Mouse (Mus musculus): ENCODE measurements at regions not wholly inside any gene's neighbourhood (a gene's known extent, or its start where the extent isn't known, plus 50 kb on each side); places are given as distances from the start of the nearest gene placed in this dataset.

DNA sequence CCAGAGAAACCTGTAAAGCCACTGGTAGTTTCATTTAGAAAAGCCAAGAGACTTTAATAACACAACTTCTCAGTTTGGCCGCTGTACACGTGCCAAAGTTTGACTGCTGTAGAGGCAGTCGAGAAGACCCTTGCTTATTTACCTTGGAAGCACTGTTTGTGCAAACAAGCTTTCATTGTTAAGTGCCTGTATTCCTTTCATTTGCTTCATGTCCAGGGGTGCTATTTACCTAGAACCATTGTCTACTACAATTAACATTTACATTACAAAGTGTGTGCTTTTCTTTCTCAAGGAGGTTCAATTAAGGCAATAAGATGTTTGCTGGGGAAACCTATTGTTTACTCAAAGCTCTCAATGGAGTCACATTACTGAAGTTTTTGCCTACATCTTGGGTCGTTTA lies 236.9 kb downstream of the Mef2c start:
- H3K9me3 ChIP-seq = no peaks in the 10 kb centered on the region
- no peaks in the 10 kb centered on the region for H3K36me3 ChIP-seq
- WGBS = 31% methylated on average over 4 of the region's 4 CpGs
- H3K27me3 ChIP-seq = peaks cover 55% of the 10 kb centered on the region
- no peak overlapping the region for H3K4me3 ChIP-seq
- no peak for ATAC-seq (ENCODE audit: low FRiP score, low read depth)
- H3K4me1 ChIP-seq = peaks cover 14% of the 10 kb centered on the region
- no peak overlapping the region for H3K4me2 ChIP-seq (replicated peaks)
- H3K27ac ChIP-seq = no peak overlapping the region
- H3K9ac ChIP-seq = no peak overlapping the region

DNA sequence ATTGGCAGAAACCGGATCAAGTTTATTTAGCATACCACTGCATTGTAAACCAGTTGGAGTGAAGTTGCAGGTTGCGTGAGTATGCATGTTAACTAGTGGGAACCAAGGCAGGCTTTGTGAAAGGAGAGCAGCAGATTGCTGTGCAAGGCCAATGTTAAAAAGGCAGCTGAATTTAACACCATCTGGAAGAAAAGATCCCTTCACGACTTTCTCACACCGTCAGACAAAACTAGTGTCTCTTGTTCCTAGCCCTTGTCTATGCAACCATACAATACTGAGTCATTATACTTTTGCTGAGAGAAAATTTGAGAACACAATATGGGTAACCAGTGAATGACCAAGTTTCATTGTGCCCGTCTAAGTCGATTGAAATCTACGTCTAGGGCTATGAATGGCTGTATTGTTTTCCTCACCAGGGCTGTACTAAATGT lies 237.8 kb downstream of the Mef2c start:
- H3K27me3 ChIP-seq = peaks cover 51% of the 10 kb centered on the region
- H3K4me2 ChIP-seq (replicated peaks) = no peak overlapping the region

GRCm38 (mm10) chr13:83742102-83742501 lies 238.3 kb downstream of the Mef2c start:
- H3K4me1 ChIP-seq = peaks cover 14% of the 10 kb centered on the region
- 62% methylated on average over 2 of the region's 2 CpGs for whole genome bisulfite sequencing
- no peaks in the 10 kb centered on the region for H3K9me3 ChIP-seq
- no peak overlapping the region for H3K9ac ChIP-seq
- H3K27ac ChIP-seq = no peak overlapping the region
- no peak overlapping the region for H3K4me3 ChIP-seq
- no peak overlapping the region for H3K4me2 ChIP-seq (replicated peaks)
- no peaks in the 10 kb centered on the region for H3K36me3 ChIP-seq
- ATAC-seq (ENCODE audit: low FRiP score, low read depth) = no peak
- peaks cover 49% of the 10 kb centered on the region for H3K27me3 ChIP-seq

More for the DNA sequence above, 237.8 kb downstream of the Mef2c start:
- no peak overlapping the region for H3K9ac ChIP-seq
- H3K4me3 ChIP-seq = no peak overlapping the region
- WGBS = 39% methylated on average over 7 of the region's 7 CpGs
- no peaks in the 10 kb centered on the region for H3K36me3 ChIP-seq
- no peaks in the 10 kb centered on the region for H3K9me3 ChIP-seq
- no peak for ATAC-seq (ENCODE audit: low FRiP score, low read depth)
- no peak overlapping the region for H3K27ac ChIP-seq
- peaks cover 14% of the 10 kb centered on the region for H3K4me1 ChIP-seq

- no peaks in the 10 kb centered on the region for H3K9me3 ChIP-seq
- 78% methylated on average over 3 of the region's 3 CpGs for WGBS
- no peak overlapping the region for H3K27ac ChIP-seq
- H3K36me3 ChIP-seq = no peaks in the 10 kb centered on the region
- no peak for ATAC-seq (ENCODE audit: low FRiP score, low read depth)
- no peak overlapping the region for H3K4me2 ChIP-seq (replicated peaks)
- H3K4me3 ChIP-seq = no peak overlapping the region
- H3K9ac ChIP-seq = no peak overlapping the region
- H3K4me1 ChIP-seq = peaks cover 12% of the 10 kb centered on the region
- H3K27me3 ChIP-seq = peaks cover 45% of the 10 kb centered on the region
These were observed 238.7 kb downstream of the Mef2c start for GRCm38 (mm10) chr13:83742546-83742945.

DNA sequence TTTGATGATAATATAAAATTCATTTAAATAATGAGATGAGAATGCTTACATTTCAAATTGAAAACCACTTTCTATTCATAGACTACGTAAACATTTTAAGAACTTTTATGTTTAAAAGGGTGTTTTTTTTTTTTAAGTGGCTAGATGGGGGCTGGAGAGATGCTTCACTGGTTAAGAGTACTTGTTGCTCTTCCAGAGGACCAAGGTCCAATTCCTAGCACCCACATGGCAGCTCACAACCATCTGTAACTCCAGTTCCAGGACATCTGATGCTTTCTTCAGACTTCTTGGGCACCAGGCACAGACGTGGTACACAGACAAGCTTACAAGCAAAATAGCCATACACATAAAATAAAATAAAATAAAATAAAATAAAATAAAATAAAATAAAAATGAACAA lies 239.5 kb downstream of the Mef2c start:
- WGBS = 78% methylated on average over 2 of the region's 2 CpGs
- Histone ChIP-seq H3K4me2 (replicated peaks) (no peak overlapping the region), H3K9me3 (no peaks in the 10 kb centered on the region), H3K27ac (no peak overlapping the region), H3K9ac (no peak overlapping the region), H3K4me1 (peaks cover 5% of the 10 kb centered on the region), H3K4me3 (no peak overlapping the region), H3K36me3 (no peaks in the 10 kb centered on the region), H3K27me3 (peaks cover 37% of the 10 kb centered on the region)
- ATAC-seq (ENCODE audit: low FRiP score, low read depth) = no peak

DNA sequence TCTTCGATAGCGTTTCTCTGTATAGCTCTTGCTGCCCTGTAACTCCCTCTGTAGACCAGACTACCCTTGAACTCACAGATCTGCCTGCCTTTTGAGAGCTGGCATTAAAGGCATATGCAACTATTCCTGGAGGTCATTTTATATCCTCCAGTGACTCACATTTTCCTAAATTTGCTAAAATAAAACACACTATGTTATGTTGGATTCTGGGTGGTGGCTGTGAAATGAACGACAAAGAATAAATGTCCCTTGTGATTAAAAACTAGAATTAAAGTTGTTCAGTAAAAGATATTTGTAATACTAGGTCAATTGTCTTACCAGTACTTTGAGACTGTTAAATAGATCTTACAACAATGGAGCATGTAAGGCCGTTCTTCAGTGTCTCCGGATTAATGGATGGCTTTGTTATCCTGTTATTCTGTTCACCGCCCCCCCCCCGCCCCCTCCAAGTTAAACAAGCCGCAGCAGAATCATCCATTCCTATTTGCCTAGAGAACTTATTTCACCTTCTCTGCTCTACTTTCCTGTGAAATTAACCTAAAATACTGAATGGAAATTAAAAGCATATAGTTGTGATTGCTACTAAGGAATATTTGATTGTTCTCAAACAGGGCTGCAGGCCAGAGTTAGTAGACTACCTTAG lies 240.4 kb downstream of the Mef2c start:
- H3K36me3 ChIP-seq = no peaks in the 10 kb centered on the region
- peak overlapping the region; percentile 67; the same call in 1 of the 2 replicates for H3K9ac ChIP-seq
- peak overlapping the region; percentile 78 for H3K4me2 ChIP-seq (replicated peaks)
- no peak overlapping the region for H3K27ac ChIP-seq
- H3K4me1 ChIP-seq = peaks cover 2% of the 10 kb centered on the region; the same call in 1 of the 2 replicates
- no peak; the same call in 1 of the 2 replicates for ATAC-seq (ENCODE audit: low FRiP score, low read depth)
- H3K4me3 ChIP-seq = peak overlapping the region; percentile 51
- H3K9me3 ChIP-seq = no peaks in the 10 kb centered on the region
- WGBS = 61% methylated on average over 8 of the region's 8 CpGs
- H3K27me3 ChIP-seq = peaks cover 28% of the 10 kb centered on the region

GRCm38 (mm10) chr13:83744981-83745555 lies 241.2 kb downstream of the Mef2c start:
- Histone ChIP-seq H3K4me2 (replicated peaks) (peak overlapping the region; percentile 78), H3K4me3 (peak overlapping the region; percentile 51), H3K9ac (peak overlapping the region; percentile 67), H3K27ac (no peak overlapping the region), H3K9me3 (no peaks in the 10 kb centered on the region), H3K4me1 (peaks cover 2% of the 10 kb centered on the region; the same call in 1 of the 2 replicates), H3K36me3 (no peaks in the 10 kb centered on the region), H3K27me3 (peaks cover 20% of the 10 kb centered on the region)
- WGBS = under 1% methylated on average over 38 of the region's 38 CpGs
- peak; percentile 94 for ATAC-seq (ENCODE audit: low FRiP score, low read depth)

GRCm38 (mm10) chr13:83745961-83746360 lies 242.1 kb downstream of the Mef2c start:
- Histone ChIP-seq H3K4me1 (peaks cover 2% of the 10 kb centered on the region; the same call in 1 of the 2 replicates), H3K4me3 (no peak overlapping the region), H3K9me3 (no peaks in the 10 kb centered on the region), H3K9ac (no peak overlapping the region), H3K36me3 (no peaks in the 10 kb centered on the region), H3K4me2 (replicated peaks) (no peak overlapping the region), H3K27ac (no peak overlapping the region), H3K27me3 (peaks cover 11% of the 10 kb centered on the region)
- no peak for ATAC-seq (ENCODE audit: low FRiP score, low read depth)
- 83% methylated on average over 5 of the region's 5 CpGs for WGBS

GRCm38 (mm10) chr13:83747671-83748070 lies 243.8 kb downstream of the Mef2c start:
- 72% methylated on average over 3 of the region's 3 CpGs for WGBS
- H3K27ac ChIP-seq = no peak overlapping the region

GRCm38 (mm10) chr13:83749376-83750150 lies 245.7 kb downstream of the Mef2c start:
- Histone ChIP-seq H3K9ac (no peak overlapping the region), H3K27ac (no peak overlapping the region), H3K27me3 (no peaks in the 10 kb centered on the region), H3K9me3 (no peaks in the 10 kb centered on the region), H3K4me1 (peaks cover 2% of the 10 kb centered on the region; the same call in 1 of the 2 replicates), H3K4me2 (replicated peaks) (no peak overlapping the region), H3K4me3 (no peak overlapping the region), H3K36me3 (no peaks in the 10 kb centered on the region)
- WGBS = 71% methylated on average over 8 of the region's 8 CpGs
- ATAC-seq (ENCODE audit: low FRiP score, low read depth) = no peak

More at GRCm38 (mm10) chr13:83747671-83748070, 243.8 kb downstream of the Mef2c start:
- Histone ChIP-seq H3K4me1 (peaks cover 2% of the 10 kb centered on the region; the same call in 1 of the 2 replicates), H3K9me3 (no peaks in the 10 kb centered on the region), H3K27me3 (no peaks in the 10 kb centered on the region), H3K4me3 (no peak overlapping the region), H3K36me3 (no peaks in the 10 kb centered on the region), H3K9ac (no peak overlapping the region), H3K4me2 (replicated peaks) (no peak overlapping the region)
- no peak for ATAC-seq (ENCODE audit: low FRiP score, low read depth)

GRCm38 (mm10) chr13:83750437-83750836 lies 246.6 kb downstream of the Mef2c start:
- Histone ChIP-seq H3K9ac (no peak overlapping the region), H3K9me3 (no peaks in the 10 kb centered on the region), H3K4me1 (0 out of 2 replicates have a peak, but pooled peaks cover under 1% of the 10 kb centered on the region), H3K36me3 (no peaks in the 10 kb centered on the region), H3K4me3 (no peak overlapping the region), H3K27me3 (no peaks in the 10 kb centered on the region), H3K4me2 (replicated peaks) (no peak overlapping the region), H3K27ac (no peak overlapping the region)
- 64% methylated on average over 4 of the region's 4 CpGs for WGBS
- ATAC-seq (ENCODE audit: low FRiP score, low read depth) = no peak
